Mouse (Mus musculus): ENCODE measurements around the gene Trmt2b.
"Not testable (repeated sequence)": the region's sequence is repeated elsewhere in the genome, so short reads cannot be mapped to it uniquely, and the experiment has no call there.

Gene Trmt2b

GRCm38 (mm10) chrX:134218161-134218560 is 58.6 kb downstream of the Trmt2b start:
- no peak for DNase-seq

GRCm38 (mm10) chrX:134211151-134211642 is 65.6 kb downstream of the Trmt2b start:
- no peak for DNase-seq

- no peak for DNase-seq
Observed at GRCm38 (mm10) chrX:134208491-134208890, 68.3 kb downstream of the Trmt2b start.

- DNase-seq: not testable (repeated sequence)
Observed at GRCm38 (mm10) chrX:134187201-134187600, 89.6 kb downstream of the Trmt2b start, which contains the start of gene Arl13a. Gene Arl13a (plus strand): TSS chrX:134187501.

- no peak for DNase-seq
Observed at GRCm38 (mm10) chrX:134174699-134175098, 102.1 kb downstream of the Trmt2b start.
